Comparison of ENCODE assay signal across 8 mouse cellular contexts in genomic region chr8:107151212-107151920, GRCm38 (mm10). TPM values are rescaled to one million over a fixed set of nuclear protein-coding genes. Genes with fewer than 3 reads are reported as not detected.
DNase-seq lines count a peak whose midpoint lies in the region; ATAC-seq and TF ChIP-seq lines count a peak whose summit lies in the region.

No protein-coding gene starts in this region.

- no peak for ATAC-seq in kidney, embryonic 16.5 days (ENCODE audit: low FRiP score, low TSS enrichment)
- ATAC-seq in hindbrain, embryonic 15.5 days (ENCODE audit: low FRiP score, low read depth), result no peak

- 69% methylated on average over 7 of the region's 7 CpGs for WGBS in kidney, embryonic 16.5 days
- WGBS in hindbrain, embryonic 15.5 days, result 71% methylated on average over 7 of the region's 7 CpGs

- peak overlapping the region; percentile 88 for H3K9ac ChIP-seq in kidney, embryonic 16.5 days (replicated peaks; ENCODE audit: low read length)
- peak overlapping the region; percentile 82 for H3K9ac ChIP-seq in hindbrain, embryonic 15.5 days

- peak overlapping the region; percentile 89 for H3K4me3 ChIP-seq in kidney, embryonic 16.5 days (ENCODE audit: low read length)
- peak overlapping the region; percentile 89 for H3K4me3 ChIP-seq in hindbrain, embryonic 15.5 days
- H3K4me3 ChIP-seq in myocyte, result peak overlapping the region; percentile 94

- peaks cover 22% of the 10 kb centered on the region for H3K36me3 ChIP-seq in kidney, embryonic 16.5 days (ENCODE audit: insufficient read depth, low read length)
- H3K36me3 ChIP-seq in hindbrain, embryonic 15.5 days, result peaks cover 22% of the 10 kb centered on the region
- H3K36me3 ChIP-seq in myocyte (ENCODE audit: control insufficient read depth, insufficient read depth), result peaks cover 24% of the 10 kb centered on the region

- H3K27ac ChIP-seq in kidney, embryonic 16.5 days (ENCODE audit: low read length), result peak overlapping the region; percentile 85
- peak overlapping the region; percentile 81; the same call in 1 of the 2 replicates for H3K27ac ChIP-seq in hindbrain, embryonic 15.5 days (replicated peaks)

- peak overlapping the region; percentile 80 for H3ac ChIP-seq in myocyte (ENCODE audit: control insufficient read depth, insufficient read length)

- no peaks in the 10 kb centered on the region for H3K9me3 ChIP-seq in kidney, embryonic 16.5 days (ENCODE audit: low read length)
- no peaks in the 10 kb centered on the region for H3K9me3 ChIP-seq in hindbrain, embryonic 15.5 days

- H3K79me2 ChIP-seq in myocyte (ENCODE audit: control insufficient read depth, insufficient read depth), result peaks cover 58% of the 10 kb centered on the region

- H3K4me1 ChIP-seq in kidney, embryonic 16.5 days (ENCODE audit: insufficient read depth, low read length), result peaks cover 20% of the 10 kb centered on the region
- peaks cover 16% of the 10 kb centered on the region for H3K4me1 ChIP-seq in hindbrain, embryonic 15.5 days (replicated peaks)

- H3K4me2 ChIP-seq in kidney, embryonic 16.5 days (replicated peaks; ENCODE audit: low read depth, low read length), result peak overlapping the region; percentile 59
- peak overlapping the region; percentile 62 for H3K4me2 ChIP-seq in hindbrain, embryonic 15.5 days
- H3K4me2 ChIP-seq in myocyte (ENCODE audit: low read depth), result peak overlapping the region; percentile 77

- TF ChIP-seq POLR2A in myocyte (IDR thresholded peaks at IDR 0.05; ENCODE audit: insufficient read length, low read depth), result no peak

- no peaks in the 10 kb centered on the region for H3K27me3 ChIP-seq in kidney, embryonic 16.5 days (ENCODE audit: insufficient read depth, low read length)
- no peaks in the 10 kb centered on the region for H3K27me3 ChIP-seq in hindbrain, embryonic 15.5 days
- H3K27me3 ChIP-seq in myocyte (ENCODE audit: control insufficient read depth, insufficient read depth, insufficient read length), result no peaks in the 10 kb centered on the region

- DNase-seq in kidney, postnatal 25 days, result no peak
- DNase-seq in R1 (ENCODE audit: low read depth, low spot score), result peak; percentile 38
- DNase-seq in adrenal gland, postnatal 4 days (ENCODE audit: low spot score in 2 of 2), result no peak
- no peak for DNase-seq in retina, postnatal 1 day
- no peak for DNase-seq in adrenal gland, postnatal 25 days

TF ChIP-seq in myocyte, 11 proteins besides CTCF, POLR2A, EP300 and RAD21:
- TF ChIP-seq POLR2AphosphoS2 (IDR thresholded peaks at IDR 0.05; ENCODE audit: insufficient read length, low read depth) (no peak), SRF (IDR thresholded peaks at IDR 0.05; ENCODE audit: control insufficient read depth, insufficient read length, low read depth) (no peak)
TF ChIP-seq in myocyte: peak in this region for 0.

RNA-seq across cellular contexts. Expression of gene Cyb5b, which starts 0.9 kb away (rescaled TPM):
- polyA plus RNA-seq in kidney, embryonic 16.5 days (2015; fragmentation: Nextera tagmentation; extraction: Ambion mirVana), result 138 and 144 TPM in 2 replicates
- 99.6 and 103 TPM in 2 replicates for polyA plus RNA-seq in hindbrain, embryonic 15.5 days (2015; fragmentation: Nextera tagmentation; extraction: Ambion mirVana)
- 48.3 TPM for polyA plus RNA-seq in myocyte (2012; fragmentation: generic; extraction: Trizol)
- total RNA-seq in adrenal gland, postnatal 4 days (2021), result 100 to 1,000 TPM; 297 to 305 TPM
- 570 and 647 TPM in 2 replicates for total RNA-seq in adrenal gland, postnatal 25 days (2021)

RNA-seq across cellular contexts. Expression of gene Terf2, which starts 55.0 kb away (rescaled TPM):
- 14.8 and 18.2 TPM in 2 replicates for polyA plus RNA-seq in kidney, embryonic 16.5 days (2015; fragmentation: Nextera tagmentation; extraction: Ambion mirVana)
- polyA plus RNA-seq in hindbrain, embryonic 15.5 days (2015; fragmentation: Nextera tagmentation; extraction: Ambion mirVana), result 23.9 and 26.8 TPM in 2 replicates
- polyA plus RNA-seq in myocyte (2012; fragmentation: generic; extraction: Trizol), result 14.7 TPM
- total RNA-seq in adrenal gland, postnatal 4 days (2021), result 10 to 100 TPM; 35.7 to 38.4 TPM
- 30.2 and 31.2 TPM in 2 replicates for total RNA-seq in adrenal gland, postnatal 25 days (2021)
